In genomic region chr19:9069687-9070307, GRCm38 (mm10) we compare ENCODE assay signal across 9 mouse cellular contexts. TPM values are rescaled to one million over a fixed set of nuclear protein-coding genes. Genes with fewer than 3 reads are reported as not detected.
A peak's percentile ranks its signal among the peaks of the same experiment; 100 is the strongest.
DNase-seq lines count a peak whose midpoint lies in the region; ATAC-seq and TF ChIP-seq lines count a peak whose summit lies in the region.
"Had no signal": no experiment of that assay in that cellular context is flagged by ENCODE, and none has a peak within 500 bp of the region (broad histone marks: within the 10 kb centered on the region; RNA-seq: fewer than 3 reads in every experiment).

No protein-coding gene starts in this region.

- no peak for TF ChIP-seq RAD21 in MEL (IDR thresholded peaks at IDR 0.05; ENCODE audit: low read depth, low read length)

- no peak for TF ChIP-seq CTCF in MEL (IDR thresholded peaks at IDR 0.05 in 2 of 3, conservative IDR thresholded peaks at IDR 0.05 in 1 of 3; ENCODE audit: control insufficient read depth in 1 of 3, insufficient read depth in 1 of 3, low read depth in 2 of 3, low read length in 3 of 3, poor library complexity in 1 of 3, severe bottlenecking in 1 of 3)

- H3K4me1 ChIP-seq in hindbrain, embryonic 15.5 days (replicated peaks), result peaks cover 38% of the 10 kb centered on the region
- H3K4me1 ChIP-seq in hindbrain, embryonic 13.5 days (replicated peaks), result peaks cover 27% of the 10 kb centered on the region
- H3K4me1 ChIP-seq in MEL (ENCODE audit: control insufficient read depth in 1 of 2, insufficient read depth in 2 of 2, low read length in 2 of 2), result peaks cover 34 to 66% of the 10 kb centered on the region in 2 experiments
- H3K4me1 ChIP-seq in midbrain, embryonic 10.5 days, result peaks cover 21% of the 10 kb centered on the region

- 0 out of 2 replicates have a peak overlapping the region, but pooled peaks have one; percentile 34 for H3K27ac ChIP-seq in hindbrain, embryonic 15.5 days (replicated peaks)
- no peak overlapping the region for H3K27ac ChIP-seq in hindbrain, embryonic 13.5 days
- peak overlapping the region; percentile 43; the same call in 1 of the 2 replicates for H3K27ac ChIP-seq in MEL (ENCODE audit: control insufficient read depth, low read depth, low read length)
- no peak overlapping the region for H3K27ac ChIP-seq in midbrain, embryonic 10.5 days (replicated peaks)

- peak; percentile 66 for DNase-seq in MEL (ENCODE audit: low read depth, low spot score)
- peak; percentile 66 for DNase-seq in induced T-regulatory cell, adult 2 months (ENCODE audit: low read depth)
- DNase-seq in lung, postnatal 36 days, result peak; percentile 44
- no peak for DNase-seq in adrenal gland, postnatal 4 days (ENCODE audit: low spot score in 2 of 2)
- DNase-seq in frontal cortex, postnatal 25 days (ENCODE audit: low spot score in 2 of 2), result no peak
- DNase-seq in midbrain, embryonic 10.5 days (ENCODE audit: low spot score), result no peak

- H3K36me3 ChIP-seq in hindbrain, embryonic 15.5 days, result no peaks in the 10 kb centered on the region
- no peaks in the 10 kb centered on the region for H3K36me3 ChIP-seq in hindbrain, embryonic 13.5 days
- peaks cover 0 to 48% of the 10 kb centered on the region in 2 experiments; a peak in 2 of 4 replicates for H3K36me3 ChIP-seq in MEL (ENCODE audit: control insufficient read depth in 1 of 2, insufficient read depth in 2 of 2, low read length in 2 of 2)
- no peaks in the 10 kb centered on the region for H3K36me3 ChIP-seq in midbrain, embryonic 10.5 days

- H3K27me3 ChIP-seq in hindbrain, embryonic 15.5 days, result no peaks in the 10 kb centered on the region
- H3K27me3 ChIP-seq in hindbrain, embryonic 13.5 days, result no peaks in the 10 kb centered on the region
- H3K27me3 ChIP-seq in MEL (ENCODE audit: control insufficient read depth in 1 of 2, insufficient read depth in 2 of 2, low read length in 2 of 2), result no peaks in the 10 kb centered on the region
- H3K27me3 ChIP-seq in midbrain, embryonic 10.5 days (ENCODE audit: low read depth, poor library complexity, severe bottlenecking), result no peaks in the 10 kb centered on the region

- no peaks in the 10 kb centered on the region for H3K9me3 ChIP-seq in hindbrain, embryonic 15.5 days
- H3K9me3 ChIP-seq in hindbrain, embryonic 13.5 days, result no peaks in the 10 kb centered on the region
- no peaks in the 10 kb centered on the region for H3K9me3 ChIP-seq in MEL (replicated peaks; ENCODE audit: insufficient read depth, low read length)
- no peaks in the 10 kb centered on the region for H3K9me3 ChIP-seq in midbrain, embryonic 10.5 days (replicated peaks)

- no peak overlapping the region for H3K4me2 ChIP-seq in hindbrain, embryonic 15.5 days
- H3K4me2 ChIP-seq in hindbrain, embryonic 13.5 days, result no peak overlapping the region

- H3K4me3 ChIP-seq in hindbrain, embryonic 15.5 days, result no peak overlapping the region
- no peak overlapping the region for H3K4me3 ChIP-seq in hindbrain, embryonic 13.5 days
- H3K4me3 ChIP-seq in MEL (ENCODE audit: control insufficient read depth in 1 of 2, insufficient read depth in 1 of 2, low read depth in 2 of 2, low read length in 2 of 2), result no peak overlapping the region
- H3K4me3 ChIP-seq in midbrain, embryonic 10.5 days, result no peak overlapping the region

- WGBS in hindbrain, embryonic 15.5 days, result 61% methylated on average over 8 of the region's 8 CpGs
- WGBS in hindbrain, embryonic 13.5 days, result 63% methylated on average over 8 of the region's 8 CpGs
- WGBS in midbrain, embryonic 10.5 days, result 84% methylated on average over 8 of the region's 8 CpGs

- peak; percentile 55 to 57 for TF ChIP-seq EP300 in MEL (IDR thresholded peaks at IDR 0.05; ENCODE audit: low read depth in 1 of 2, low read length in 2 of 2)

- TF ChIP-seq POLR2A in MEL (IDR thresholded peaks at IDR 0.05; ENCODE audit: control insufficient read depth in 1 of 2, insufficient read depth in 1 of 2, low read depth in 1 of 2, low read length in 2 of 2, poor library complexity in 1 of 2), result no peak

- H3K79me2 ChIP-seq in MEL (ENCODE audit: control insufficient read depth, insufficient read depth, low read length, poor library complexity), result no peaks in the 10 kb centered on the region

- H3K9ac ChIP-seq in hindbrain, embryonic 15.5 days, result no peak overlapping the region
- no peak overlapping the region for H3K9ac ChIP-seq in hindbrain, embryonic 13.5 days
- no peak overlapping the region for H3K9ac ChIP-seq in MEL (ENCODE audit: control insufficient read depth, low read depth, low read length, poor library complexity, severe bottlenecking)

- no peak for ATAC-seq in hindbrain, embryonic 15.5 days (ENCODE audit: low FRiP score, low read depth)
- ATAC-seq in hindbrain, embryonic 13.5 days (ENCODE audit: low FRiP score), result no peak

TF ChIP-seq in MEL, 35 proteins besides CTCF, POLR2A, EP300 and RAD21:
- TF ChIP-seq BHLHE40 (IDR thresholded peaks at IDR 0.05; ENCODE audit: borderline replicate concordance, low read depth, low read length) (no peak), HCFC1 (IDR thresholded peaks at IDR 0.05; ENCODE audit: low read depth, low read length) (no peak), ELF1 (IDR thresholded peaks at IDR 0.05; ENCODE audit: low read depth, low read length) (no peak), USF1 (IDR thresholded peaks at IDR 0.05; ENCODE audit: low read depth, low read length) (no peak), USF2 (IDR thresholded peaks at IDR 0.05; ENCODE audit: borderline replicate concordance in 1 of 2, insufficient read depth in 1 of 2, low read depth in 1 of 2, low read length in 2 of 2) (no peak), NELFE (IDR thresholded peaks at IDR 0.05; ENCODE audit: low read depth, low read length) (no peak), ETS1 (IDR thresholded peaks at IDR 0.05; ENCODE audit: low read depth, low read length) (peak; percentile 51; the same call in 1 of the 2 replicates), GABPA (IDR thresholded peaks at IDR 0.05; ENCODE audit: low read depth, low read length) (no peak), JUND (IDR thresholded peaks at IDR 0.05; ENCODE audit: low read depth, low read length) (no peak), E2F4 (IDR thresholded peaks at IDR 0.05; ENCODE audit: borderline replicate concordance, low read depth, low read length) (no peak), CHD1 (IDR thresholded peaks at IDR 0.05; ENCODE audit: low read depth, low read length) (no peak), MAFK (IDR thresholded peaks at IDR 0.05; ENCODE audit: borderline replicate concordance, low read depth, low read length) (no peak), UBTF (IDR thresholded peaks at IDR 0.05; ENCODE audit: borderline replicate concordance, insufficient read depth, low read depth, low read length) (no peak), MAZ (IDR thresholded peaks at IDR 0.05; ENCODE audit: low read depth, low read length) (0 out of 2 replicates have a peak, but pooled peaks have one; percentile 38), SMC3 (IDR thresholded peaks at IDR 0.05; ENCODE audit: low read depth, low read length) (no peak), RCOR1 (IDR thresholded peaks at IDR 0.05; ENCODE audit: low read depth, low read length) (no peak; the same call in 1 of the 2 replicates), GATA1 (IDR thresholded peaks at IDR 0.05; ENCODE audit: low read depth, low read length) (0 out of 2 replicates have a peak, but pooled peaks have one; percentile 30), POLR2AphosphoS2 (IDR thresholded peaks at IDR 0.05; ENCODE audit: low read length) (no peak), SIN3A (IDR thresholded peaks at IDR 0.05; ENCODE audit: low read length) (peak; percentile 50; the same call in 1 of the 2 replicates), MAX (IDR thresholded peaks at IDR 0.05; ENCODE audit: low read length) (no peak), ZC3H11A (IDR thresholded peaks at IDR 0.05; ENCODE audit: low read depth, low read length) (no peak), POLR2AphosphoS5 (IDR thresholded peaks at IDR 0.05; ENCODE audit: borderline replicate concordance, low read depth, low read length) (no peak), TBP (IDR thresholded peaks at IDR 0.05; ENCODE audit: low read depth, low read length) (no peak), ZKSCAN1 (IDR thresholded peaks at IDR 0.05; ENCODE audit: low read depth, low read length) (no peak), MEF2A (IDR thresholded peaks at IDR 0.05; ENCODE audit: extremely low read depth, insufficient replicate concordance, low read depth, low read length, poor library complexity, severe bottlenecking) (no peak), NRF1 (IDR thresholded peaks at IDR 0.05; ENCODE audit: insufficient read depth, low read depth, low read length, poor library complexity, severe bottlenecking) (no peak), ZNF384 (IDR thresholded peaks at IDR 0.05; ENCODE audit: low read depth, low read length) (peak; percentile 80), MYB (IDR thresholded peaks at IDR 0.05; ENCODE audit: low read depth, low read length) (no peak), TAL1 (IDR thresholded peaks at IDR 0.05; ENCODE audit: low read length) (no peak; the same call in 1 of the 2 replicates), TCF12 (IDR thresholded peaks at IDR 0.05; ENCODE audit: low read depth, low read length) (no peak), ZMIZ1 (IDR thresholded peaks at IDR 0.05; ENCODE audit: low read depth, low read length) (no peak), MXI1 (IDR thresholded peaks at IDR 0.05; ENCODE audit: low read depth, low read length) (peak; percentile 44; the same call in 1 of the 2 replicates), MYC (IDR thresholded peaks at IDR 0.05; ENCODE audit: low read depth, low read length) (no peak), CHD2 (IDR thresholded peaks at IDR 0.05; ENCODE audit: low read length) (peak; percentile 32; the same call in 1 of the 2 replicates), KAT2A (conservative IDR thresholded peaks at IDR 0.05; ENCODE audit: low read depth, low read length) (no peak)

RNA-seq across cellular contexts. Expression of gene Scgb1a1, which starts 18.0 kb away (rescaled TPM):
- polyA plus RNA-seq in hindbrain, embryonic 15.5 days (2015; fragmentation: Nextera tagmentation; extraction: Ambion mirVana), result not detected in 2 replicates
- polyA plus RNA-seq in hindbrain, embryonic 13.5 days (2015; fragmentation: Nextera tagmentation; extraction: Ambion mirVana), result not detected in 2 replicates
- not detected in 2 replicates for total RNA-seq in MEL (2012; rRNA removed)
- polyA plus RNA-seq in MEL (2012; ENCODE audit: insufficient read depth in 1 of 2, insufficient read length in 2 of 2, low read depth in 1 of 2, low replicate concordance in 2 of 2, missing spikeins in 1 of 2), result not detected
- total RNA-seq in adrenal gland, postnatal 4 days (2021), result not detected
- not detected in 2 replicates for polyA plus RNA-seq in midbrain, embryonic 10.5 days (2016; fragmentation: Nextera tagmentation; extraction: Ambion mirVana)
- total RNA-seq: megakaryocyte progenitor cell, adult 5-6 weeks had no signal

Comparison
In these comparisons a context has a peak if more than half of its experiments do, and no peak if none do; other contexts are left out.
1. H3K27ac ChIP-seq: peak in hindbrain, embryonic 15.5 days (single experiment) and MEL (single experiment); none in hindbrain, embryonic 13.5 days (single experiment) and midbrain, embryonic 10.5 days (single experiment).
2. DNase-seq: peak in MEL (single experiment), induced T-regulatory cell, adult 2 months (single experiment) and lung, postnatal 36 days (single experiment); none in adrenal gland, postnatal 4 days (0 of 2), frontal cortex, postnatal 25 days (0 of 2) and midbrain, embryonic 10.5 days (single experiment).